Mouse (Mus musculus) kidney, postnatal 10 days (tissue): ENCODE results near the gene Kcnk12.

Source experiments
- DNase-seq: peaks from one replicate; pipeline ENCODE4 v3.0.0; 2021; ENCODE audit warnings: mixed read lengths

Gene Kcnk12

GRCm38 (mm10) chr17:87784911-87785310 lies 12.9 kb downstream of the Kcnk12 start:
- DNase-seq: no peak

GRCm38 (mm10) chr17:87784141-87784831 lies 13.5 kb downstream of the Kcnk12 start:
- DNase-seq: no peak

DNA sequence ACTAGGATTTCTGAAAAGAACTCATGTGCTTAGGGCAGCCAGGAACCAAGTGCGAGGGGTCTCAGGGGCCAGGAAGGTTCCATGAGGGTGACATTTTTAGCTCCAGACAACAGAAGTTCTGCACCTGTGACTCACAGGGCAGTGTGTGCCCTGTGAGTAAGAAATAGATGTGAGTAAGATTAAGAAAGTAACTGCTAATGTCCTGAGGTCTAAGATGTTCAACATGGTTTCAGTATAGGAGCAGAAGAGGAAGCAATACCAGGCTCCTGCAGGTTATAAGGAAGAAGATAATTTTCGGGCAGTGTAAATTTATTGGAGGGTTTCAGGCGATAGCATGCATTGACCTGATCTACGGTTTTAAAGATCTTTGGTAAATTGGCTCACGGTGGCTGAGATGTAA lies 16.6 kb downstream of the Kcnk12 start:
- no peak for DNase-seq

DNA sequence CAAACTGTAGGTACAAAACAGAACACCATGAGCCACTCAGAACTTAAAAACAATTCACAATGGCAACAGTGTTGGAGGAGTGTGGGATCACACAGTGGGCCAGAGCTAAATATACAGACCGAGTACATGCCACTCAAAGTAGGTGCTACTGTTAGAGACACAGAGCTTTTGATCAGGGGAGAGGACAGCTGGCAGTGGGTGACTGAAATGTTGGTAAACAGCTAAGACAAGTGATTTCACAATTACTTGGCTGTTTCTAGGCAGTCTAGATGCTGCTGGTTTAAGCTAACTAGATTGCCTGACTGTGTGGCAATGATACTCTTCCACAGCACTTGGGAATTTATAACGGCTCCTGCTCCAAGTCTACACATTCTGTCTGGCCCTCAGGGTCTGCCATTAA lies 17.6 kb downstream of the Kcnk12 start:
- no peak for DNase-seq

GRCm38 (mm10) chr17:87774982-87775381 lies 22.8 kb downstream of the Kcnk12 start:
- no peak for DNase-seq

- DNase-seq: no peak
Observed at GRCm38 (mm10) chr17:87773175-87773574, 24.6 kb downstream of the Kcnk12 start.

GRCm38 (mm10) chr17:87770766-87771165 lies 27.0 kb downstream of the Kcnk12 start:
- no peak for DNase-seq

- no peak for DNase-seq
Observed at GRCm38 (mm10) chr17:87766888-87767287, 30.9 kb downstream of the Kcnk12 start.

GRCm38 (mm10) chr17:87765031-87765430 lies 32.8 kb downstream of the Kcnk12 start:
- DNase-seq: no peak

GRCm38 (mm10) chr17:87763146-87763545 lies 34.6 kb downstream of the Kcnk12 start:
- DNase-seq: no peak

DNA sequence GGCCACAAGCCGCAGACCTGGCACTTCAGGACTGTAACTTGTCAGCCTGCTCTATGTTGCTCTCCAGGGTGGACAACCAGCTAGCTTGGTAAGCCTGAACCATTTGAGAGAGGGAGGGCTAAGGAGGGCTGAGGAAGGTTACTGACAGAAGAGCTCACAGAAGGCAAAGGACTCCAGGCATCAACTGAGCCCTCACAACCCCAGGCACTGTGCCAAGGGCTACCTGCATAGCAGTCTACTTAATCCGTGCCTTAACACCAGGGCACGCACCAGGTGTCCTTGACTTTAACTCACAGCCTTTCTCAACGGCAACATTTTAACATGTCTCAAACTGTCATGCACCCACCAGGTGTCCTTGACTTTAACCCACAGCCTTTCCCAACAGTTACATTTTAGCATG lies 37.5 kb downstream of the Kcnk12 start:
- no peak for DNase-seq

DNA sequence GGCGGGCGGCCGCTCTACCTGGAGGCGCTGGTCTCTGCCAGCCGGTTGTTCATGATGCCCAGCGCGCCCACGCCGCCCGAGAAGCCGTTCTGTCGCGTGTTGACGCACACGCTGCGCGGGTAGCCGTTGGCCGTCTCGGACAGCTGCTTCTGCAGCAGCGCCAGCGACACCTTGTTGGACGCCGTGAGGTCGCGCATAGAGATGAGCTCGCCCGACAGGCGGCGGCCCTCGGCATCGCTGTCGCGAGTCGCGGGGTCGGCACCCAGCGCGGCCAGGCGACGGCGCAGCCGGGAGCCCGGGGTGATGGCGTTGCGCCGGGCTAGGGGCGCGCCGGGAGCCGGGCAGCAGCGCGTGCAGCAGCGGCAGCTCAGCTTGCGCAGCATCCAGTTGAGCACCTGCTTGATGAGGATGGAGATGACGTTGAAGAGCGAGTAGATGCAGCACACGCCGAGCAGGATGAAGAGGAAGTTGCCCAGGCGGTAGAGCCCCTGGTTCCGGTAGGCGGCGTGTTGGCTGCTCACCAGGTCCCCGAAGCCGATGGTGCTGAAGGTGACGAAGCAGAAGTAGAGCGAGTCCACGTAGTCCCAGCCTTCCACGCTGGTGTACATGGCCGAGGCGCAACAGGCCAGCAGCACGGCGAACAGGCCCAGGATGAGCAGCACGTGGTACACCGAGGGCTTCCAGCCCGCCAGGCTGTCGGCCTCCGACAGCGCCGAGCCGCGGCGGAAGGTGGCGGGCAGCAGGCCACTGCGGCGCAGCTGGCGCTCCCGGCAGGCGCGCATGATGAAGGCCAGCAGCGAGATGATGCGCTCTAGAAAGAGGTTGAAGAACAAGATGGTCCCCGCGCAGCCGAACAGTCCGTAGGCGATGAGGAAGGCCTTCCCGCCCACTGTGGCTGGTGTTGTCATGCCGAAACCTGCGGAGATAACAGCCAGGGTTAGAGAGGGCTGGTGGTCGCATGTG lies 51.6 kb downstream of the Kcnk12 start:
- DNase-seq: peak; percentile 36

DNA sequence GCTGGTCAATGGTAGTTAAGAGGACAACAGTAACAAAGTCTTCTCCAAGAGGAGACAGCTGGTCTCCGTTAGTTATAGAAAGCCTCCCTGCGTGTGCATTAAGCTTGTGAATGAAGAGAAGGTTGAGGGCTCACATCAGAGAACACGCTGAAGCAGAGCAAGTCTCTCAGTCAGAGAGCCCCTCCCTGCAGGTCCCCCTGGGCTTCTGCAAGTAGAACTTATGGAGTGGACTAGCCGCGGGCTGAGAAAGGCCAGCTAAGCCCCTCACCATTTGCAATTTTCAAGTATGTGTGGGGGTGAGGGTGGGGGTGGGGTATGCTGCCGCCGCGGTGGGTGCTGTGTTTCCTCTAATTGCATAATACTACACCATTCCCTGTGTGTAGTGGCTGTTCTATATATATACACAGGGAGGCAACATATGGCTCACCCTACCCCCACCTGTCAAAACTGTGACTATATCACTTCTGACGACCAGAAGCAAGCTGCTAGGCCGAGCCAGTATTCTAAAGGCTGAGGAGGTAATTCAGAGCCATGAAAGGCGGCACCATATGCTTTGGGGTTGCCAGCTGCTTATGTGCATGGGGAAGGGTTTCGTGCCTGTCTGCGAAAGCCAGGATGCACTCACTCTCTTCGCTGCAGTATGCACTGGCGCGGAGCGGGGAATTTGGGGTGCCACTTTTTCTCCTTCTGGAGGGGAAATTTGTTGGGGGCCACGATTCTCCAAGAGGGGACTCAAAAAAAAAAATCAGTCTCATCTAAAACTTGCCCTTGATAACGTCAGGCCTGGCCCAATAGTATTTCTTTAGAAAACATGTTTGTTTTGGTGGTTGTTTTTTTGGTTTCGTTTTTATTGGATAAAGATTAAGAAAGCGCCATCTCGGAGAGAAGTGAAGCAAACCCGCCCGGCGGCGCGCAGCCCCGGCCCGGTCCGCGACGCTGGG lies 52.5 kb downstream of the Kcnk12 start:
- DNase-seq: no peak

DNA sequence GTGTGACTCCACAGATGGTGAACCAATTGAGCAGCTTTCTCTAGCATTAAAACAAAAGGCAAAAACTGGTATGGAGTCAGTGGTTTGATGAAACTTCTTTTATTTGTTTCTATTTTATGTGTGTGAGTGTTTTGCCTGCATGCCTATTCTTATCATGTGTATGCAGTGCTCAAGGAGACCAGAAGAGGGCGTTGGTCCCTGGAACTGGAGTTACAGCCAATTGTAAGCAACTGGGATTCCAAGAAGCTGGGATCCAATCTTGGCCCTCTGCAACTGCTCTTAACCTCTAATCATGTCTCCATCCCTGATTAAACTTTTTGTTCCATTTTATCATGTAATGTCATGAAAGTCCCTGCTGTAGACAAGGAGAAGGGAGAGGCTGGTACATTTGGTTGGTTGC lies 58.0 kb downstream of the Kcnk12 start:
- no peak for DNase-seq

GRCm38 (mm10) chr17:87737144-87737543 lies 60.6 kb downstream of the Kcnk12 start:
- no peak for DNase-seq

DNA sequence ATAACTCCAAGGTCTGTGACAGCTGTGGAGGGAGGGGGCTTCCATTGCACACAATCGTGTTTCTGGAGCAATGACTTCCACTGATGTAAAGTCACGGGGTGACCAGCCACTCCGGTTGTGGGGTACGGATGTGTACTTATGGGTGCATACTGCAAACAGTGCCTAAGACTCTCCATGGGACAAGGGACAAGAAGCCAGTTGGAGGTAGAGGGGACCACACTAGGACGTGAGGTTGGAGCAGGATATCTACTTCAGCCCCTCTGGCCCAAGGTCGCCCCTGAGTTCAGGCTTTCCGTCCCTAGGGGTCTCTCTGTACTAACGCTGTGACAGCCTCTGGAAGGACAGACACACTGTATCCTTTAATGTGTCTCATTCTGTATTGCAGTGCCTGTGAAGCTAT lies 63.3 kb downstream of the Kcnk12 start:
- no peak for DNase-seq

DNA sequence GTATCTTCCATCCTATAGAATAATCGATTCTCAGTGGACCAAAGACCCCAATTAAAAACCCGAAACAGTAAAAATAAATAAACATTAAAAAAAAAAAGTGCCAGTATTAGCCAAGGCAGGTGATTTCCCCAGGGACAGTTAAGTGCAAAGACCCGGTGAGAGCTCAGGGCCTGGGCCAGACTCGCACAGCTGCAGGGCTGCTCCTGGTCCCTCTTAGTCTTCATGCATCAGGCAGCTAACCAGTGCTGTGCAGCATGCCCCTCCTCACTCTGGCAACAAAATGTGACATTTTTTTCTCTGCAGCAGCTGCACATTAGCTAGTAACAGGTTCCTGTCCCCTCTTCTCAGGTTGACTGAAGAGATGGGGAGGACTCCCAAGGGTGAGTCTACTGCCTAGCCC lies 65.8 kb downstream of the Kcnk12 start:
- no peak for DNase-seq

DNA sequence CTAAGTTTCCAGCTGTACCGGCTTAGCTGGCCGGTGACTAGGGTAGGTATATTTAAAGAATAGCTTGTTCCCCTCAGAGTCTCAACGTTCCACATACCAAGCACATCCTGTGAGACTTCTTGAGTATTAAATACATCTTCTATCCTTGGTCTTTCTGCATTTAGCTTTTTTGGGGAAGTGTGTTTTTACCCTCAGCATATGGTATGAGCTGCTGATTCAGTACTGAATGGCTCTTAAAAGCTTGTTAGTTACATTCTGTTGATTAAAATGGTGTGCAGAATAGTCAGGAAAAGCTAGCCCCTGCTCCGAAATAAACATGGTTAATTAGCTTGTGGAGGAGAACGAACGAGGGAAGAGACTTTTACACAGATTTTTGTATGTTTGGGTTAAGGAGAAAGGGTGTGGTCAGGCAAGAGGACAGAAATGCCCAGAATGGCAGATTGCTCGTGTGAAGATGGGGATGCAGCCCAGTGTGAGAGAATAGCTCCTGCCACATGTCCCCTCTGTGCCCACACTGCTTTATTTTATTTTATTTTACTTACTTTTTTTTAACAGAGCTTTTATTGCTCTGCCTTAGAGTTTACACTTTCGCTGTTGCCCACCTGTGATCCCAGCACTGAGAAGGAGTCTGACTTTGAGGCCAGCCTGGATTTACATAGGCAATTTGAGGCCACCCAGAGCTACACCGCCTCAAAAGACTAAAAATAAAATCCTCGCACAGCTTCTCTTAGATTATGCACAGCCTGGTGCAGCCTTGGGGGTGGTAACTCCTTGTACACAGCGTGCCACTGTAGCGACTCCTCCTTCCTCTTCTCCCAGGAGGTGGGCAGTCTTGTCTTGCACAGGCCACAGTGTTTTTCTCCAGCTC lies 71.1 kb downstream of the Kcnk12 start:
- DNase-seq: no peak

DNA sequence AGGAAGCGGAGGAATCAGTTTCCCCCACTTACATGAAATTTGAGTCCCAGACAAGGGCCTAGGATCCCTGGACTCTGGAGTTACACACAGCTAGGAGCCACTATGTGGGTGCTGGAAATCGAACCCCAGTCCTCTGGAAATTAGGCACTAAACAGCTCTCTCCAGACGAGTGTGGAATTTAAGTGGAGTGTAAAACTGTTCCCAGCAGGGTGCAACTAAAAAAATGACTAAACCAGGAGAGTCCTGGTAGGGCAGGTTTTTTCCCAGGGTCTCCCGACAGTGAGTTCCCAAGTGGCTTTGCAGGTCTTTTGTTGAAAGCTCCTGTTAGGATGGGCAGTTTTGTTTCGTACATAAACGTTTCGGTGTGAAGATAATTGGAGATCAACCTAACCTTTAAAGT lies 73.1 kb downstream of the Kcnk12 start:
- no peak for DNase-seq

GRCm38 (mm10) chr17:87700101-87700500 lies 97.7 kb downstream of the Kcnk12 start:
- no peak for DNase-seq

DNA sequence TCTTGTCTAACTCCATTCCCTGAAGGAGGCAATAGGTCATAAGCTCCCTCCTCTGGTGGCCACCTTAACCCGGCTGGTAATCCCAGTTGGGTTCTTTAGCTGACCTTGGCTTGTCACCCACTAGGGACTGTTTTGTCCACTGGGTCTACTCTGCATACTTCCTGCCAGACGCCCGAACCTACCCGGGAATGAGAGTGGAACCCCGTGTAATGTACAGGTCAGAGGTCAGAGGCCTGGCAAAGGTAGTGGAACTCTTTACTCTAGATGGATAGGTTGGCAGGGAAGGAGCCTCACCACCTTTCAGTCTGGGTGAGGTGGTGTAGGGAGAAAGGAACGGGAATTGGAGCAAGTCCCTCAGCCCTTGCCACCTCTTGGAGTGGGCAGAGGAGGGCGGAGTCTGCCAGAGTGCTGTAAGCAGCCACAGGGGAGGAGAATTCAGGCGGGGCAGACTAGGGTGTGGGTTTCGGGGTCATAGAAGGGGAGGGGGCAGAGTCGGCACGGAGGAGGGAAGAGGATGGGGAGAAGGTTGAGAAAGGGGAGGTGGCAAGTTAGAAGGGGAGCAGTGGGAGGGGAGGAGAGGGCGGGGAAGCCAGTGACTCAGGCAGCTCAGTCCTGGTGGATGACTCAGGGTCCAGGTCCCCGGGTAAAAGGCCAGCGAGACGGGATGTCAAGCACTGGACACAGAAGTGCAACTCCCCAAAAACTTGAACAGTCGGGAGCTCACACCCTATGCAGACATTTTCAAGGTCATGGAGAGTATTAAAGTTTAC lies 98.6 kb downstream of the Kcnk12 start:
- DNase-seq: no peak
